Mouse (Mus musculus): ENCODE measurements around the gene Tns4.

Tns4 gene

GRCm38 (mm10) chr11:99023500-99024467, 65.3 kb downstream of the Tns4 start, which contains the start of gene Top2a:
Top2a (minus strand) TSS chr11:99024189.
- in situ Hi-C loops (cut with MboI; ENCODE audit: low sequenced_read_pairs), result no loop called here

GRCm38 (mm10) chr11:99023094-99023493, 66.0 kb downstream of the Tns4 start:
- in situ Hi-C loops (cut with MboI; ENCODE audit: low sequenced_read_pairs), result no loop called here

GRCm38 (mm10) chr11:99022384-99022933, 66.6 kb downstream of the Tns4 start:
- in situ Hi-C loops (cut with MboI; ENCODE audit: low sequenced_read_pairs), result no loop called here

GRCm38 (mm10) chr11:99019844-99020243, 69.3 kb downstream of the Tns4 start:
- in situ Hi-C loops (cut with MboI; ENCODE audit: low sequenced_read_pairs), result no loop called here
